In genomic region chrX:112312094-112312493, GRCm38 (mm10) we compare ENCODE assay signal across 7 mouse cellular contexts. TPM values are rescaled to one million over a fixed set of nuclear protein-coding genes. Genes with fewer than 3 reads are reported as not detected.
DNase-seq lines count a peak whose midpoint lies in the region; ATAC-seq lines count a peak whose summit lies in the region.

No protein-coding gene starts in this region.

- H3K36me3 ChIP-seq in lung, embryonic 16.5 days (ENCODE audit: control insufficient read depth, insufficient read depth, low read length): no peaks in the 10 kb centered on the region
- H3K36me3 ChIP-seq in forebrain, embryonic 13.5 days (ENCODE audit: poor library complexity, severe bottlenecking): no peaks in the 10 kb centered on the region
- no peaks in the 10 kb centered on the region for H3K36me3 ChIP-seq in liver, embryonic 11.5 days (ENCODE audit: control insufficient read depth, insufficient read depth, low read length)
- no peaks in the 10 kb centered on the region for H3K36me3 ChIP-seq in stomach, embryonic 16.5 days (ENCODE audit: control insufficient read depth, insufficient read depth, low read length)

- no peak for DNase-seq in lung, postnatal 14 days
- DNase-seq in liver, embryonic 11.5 days (ENCODE audit: low spot score): no peak
- DNase-seq in adrenal gland, postnatal 14 days: no peak
- DNase-seq in frontal cortex, postnatal 14 days (ENCODE audit: low spot score in 2 of 2): no peak

- no peaks in the 10 kb centered on the region for H3K9me3 ChIP-seq in lung, embryonic 16.5 days (ENCODE audit: control insufficient read depth, low read length)
- no peaks in the 10 kb centered on the region for H3K9me3 ChIP-seq in forebrain, embryonic 13.5 days (replicated peaks)
- H3K9me3 ChIP-seq in liver, embryonic 11.5 days (ENCODE audit: control insufficient read depth, low read length): no peaks in the 10 kb centered on the region
- no peaks in the 10 kb centered on the region for H3K9me3 ChIP-seq in stomach, embryonic 16.5 days (replicated peaks; ENCODE audit: control insufficient read depth, low read length)

- no peaks in the 10 kb centered on the region for H3K27me3 ChIP-seq in lung, embryonic 16.5 days (ENCODE audit: control insufficient read depth, insufficient read depth, low read depth, low read length)
- no peaks in the 10 kb centered on the region for H3K27me3 ChIP-seq in forebrain, embryonic 13.5 days
- H3K27me3 ChIP-seq in liver, embryonic 11.5 days (replicated peaks; ENCODE audit: control insufficient read depth, insufficient read depth, low read length): no peaks in the 10 kb centered on the region
- no peaks in the 10 kb centered on the region for H3K27me3 ChIP-seq in stomach, embryonic 16.5 days (ENCODE audit: control insufficient read depth, insufficient read depth, low read length)

- H3K4me2 ChIP-seq in lung, embryonic 16.5 days (ENCODE audit: low read depth, low read length): peak overlapping the region; percentile 53
- peak overlapping the region; percentile 50 for H3K4me2 ChIP-seq in forebrain, embryonic 13.5 days
- peak overlapping the region; percentile 59 for H3K4me2 ChIP-seq in liver, embryonic 11.5 days
- H3K4me2 ChIP-seq in stomach, embryonic 16.5 days (ENCODE audit: low read depth, low read length): peak overlapping the region; percentile 55

- 38% methylated on average over 1 of the region's 1 CpGs for WGBS in lung, embryonic 16.5 days
- WGBS in forebrain, embryonic 13.5 days: 65% methylated on average over 1 of the region's 1 CpGs
- 52% methylated on average over 1 of the region's 1 CpGs for WGBS in liver, embryonic 11.5 days
- WGBS in stomach, embryonic 16.5 days: 42% methylated on average over 1 of the region's 1 CpGs

- H3K4me3 ChIP-seq in lung, embryonic 16.5 days (ENCODE audit: low read length): peak overlapping the region; percentile 65
- peak overlapping the region; percentile 51 for H3K4me3 ChIP-seq in forebrain, embryonic 13.5 days
- H3K4me3 ChIP-seq in liver, embryonic 11.5 days (ENCODE audit: low read depth, low read length): peak overlapping the region; percentile 58
- H3K4me3 ChIP-seq in stomach, embryonic 16.5 days (replicated peaks; ENCODE audit: low read length): peak overlapping the region; percentile 62

- H3K9ac ChIP-seq in lung, embryonic 16.5 days (ENCODE audit: low read length): peak overlapping the region; percentile 78; the same call in 1 of the 2 replicates
- H3K9ac ChIP-seq in forebrain, embryonic 13.5 days: no peak overlapping the region
- H3K9ac ChIP-seq in liver, embryonic 11.5 days (ENCODE audit: low read depth, low read length): no peak overlapping the region
- no peak overlapping the region for H3K9ac ChIP-seq in stomach, embryonic 16.5 days (ENCODE audit: low read length)

- peak; percentile 55 for ATAC-seq in lung, embryonic 16.5 days (ENCODE audit: low read depth)
- ATAC-seq in forebrain, embryonic 13.5 days: no peak
- ATAC-seq in liver, embryonic 11.5 days (replicated peaks; ENCODE audit: low FRiP score): 0 out of 2 replicates have a peak, but pooled peaks have one; percentile 6
- no peak for ATAC-seq in stomach, embryonic 16.5 days (ENCODE audit: insufficient read depth, low FRiP score)

- peaks cover 3% of the 10 kb centered on the region; the same call in 1 of the 2 replicates for H3K4me1 ChIP-seq in lung, embryonic 16.5 days (replicated peaks; ENCODE audit: control insufficient read depth, insufficient read depth, low read length)
- 0 out of 2 replicates have a peak, but pooled peaks cover 3% of the 10 kb centered on the region for H3K4me1 ChIP-seq in forebrain, embryonic 13.5 days
- no peaks in the 10 kb centered on the region for H3K4me1 ChIP-seq in liver, embryonic 11.5 days (replicated peaks; ENCODE audit: control insufficient read depth, insufficient read depth, low read length)
- no peaks in the 10 kb centered on the region for H3K4me1 ChIP-seq in stomach, embryonic 16.5 days (ENCODE audit: control insufficient read depth, insufficient read depth, low read length)

- no peak overlapping the region for H3K27ac ChIP-seq in lung, embryonic 16.5 days (ENCODE audit: low read length)
- H3K27ac ChIP-seq in forebrain, embryonic 13.5 days: no peak overlapping the region
- H3K27ac ChIP-seq in liver, embryonic 11.5 days (ENCODE audit: low read depth, low read length): no peak overlapping the region
- no peak overlapping the region for H3K27ac ChIP-seq in stomach, embryonic 16.5 days (ENCODE audit: low read length)

RNA-seq across cellular contexts. Expression of gene Apool, which starts 1.0 kb away (rescaled TPM):
- 56.3 and 62.2 TPM in 2 replicates for polyA plus RNA-seq in lung, embryonic 16.5 days (2015; fragmentation: Nextera tagmentation; extraction: Ambion mirVana)
- 38.7 and 41.2 TPM in 2 replicates for polyA plus RNA-seq in forebrain, embryonic 13.5 days (2015; fragmentation: Nextera tagmentation; extraction: Ambion mirVana)
- polyA plus RNA-seq in liver, embryonic 11.5 days (2014; fragmentation: Nextera tagmentation; extraction: Ambion mirVana): 47.5 and 48.6 TPM in 2 replicates
- polyA plus RNA-seq in stomach, embryonic 16.5 days (2015; fragmentation: Nextera tagmentation; extraction: Ambion mirVana): 47.0 and 49.1 TPM in 2 replicates
- total RNA-seq in adrenal gland, postnatal 14 days (2021): 66.4 and 69.9 TPM in 2 replicates

Comparison
In these comparisons a context has a peak if more than half of its experiments do, and no peak if none do; other contexts are left out.
1. ATAC-seq: peak in lung, embryonic 16.5 days (single experiment) and liver, embryonic 11.5 days (single experiment); none in forebrain, embryonic 13.5 days (single experiment) and stomach, embryonic 16.5 days (single experiment).
2. Peak in every context shown above with its lines, with median percentiles within 50 percentile points of each other: H3K4me2 ChIP-seq and H3K4me3 ChIP-seq.